Mouse (Mus musculus) forebrain, embryonic 14.5 days (tissue): ENCODE data around the gene Tbc1d7. TPM values are rescaled to one million over a fixed set of nuclear protein-coding genes. Genes with fewer than 3 reads are reported as not detected.

Experiments used
- ATAC-seq: fragments of 200-750 bp; cut with Nextera tagmentation; 2 replicates; pipeline ENCODE4 v1.8.0; 2017; ENCODE audit warnings: mild to moderate bottlenecking, moderate library complexity
- DNase-seq: peaks from one replicate; pipeline ENCODE4 v3.0.0-alpha.2; 2015; ENCODE audit warnings: low spot score
- H3K27ac ChIP-seq: fragments of 300-500 bp; sonication (generic); 2 replicates; pipeline ENCODE4 v1.5.1; 2014; ENCODE audit warnings: low read depth, mild to moderate bottlenecking, control low read depth, low read length, moderate library complexity
- H3K27me3 ChIP-seq: fragments of 300-500 bp; sonication (generic); replicated peaks from 2 replicates; pipeline ENCODE4 v1.6.1; 2014; ENCODE audit warnings: low read length, control low read depth, mixed read lengths; ENCODE audit not compliant: control insufficient read depth, insufficient read depth
- H3K36me3 ChIP-seq: fragments of 300-500 bp; sonication (generic); 2 replicates; pipeline ENCODE4 v1.6.1; 2014; ENCODE audit warnings: low read length, control low read depth; ENCODE audit not compliant: control insufficient read depth, insufficient read depth
- H3K4me1 ChIP-seq: fragments of 300-500 bp; sonication (generic); 2 replicates; pipeline ENCODE4 v1.6.1; 2014; ENCODE audit warnings: antibody characterized with exemption, low read length, control low read depth; ENCODE audit not compliant: control insufficient read depth, insufficient read depth
- H3K4me2 ChIP-seq: fragments of 300-500 bp; sonication (generic); 2 replicates; pipeline ENCODE4 v1.6.1; 2014; ENCODE audit warnings: mild to moderate bottlenecking, control low read depth, low read length
- H3K4me3 ChIP-seq: fragments of 300-500 bp; sonication (generic); 2 replicates; pipeline ENCODE4 v1.5.1; 2014; ENCODE audit warnings: low read depth, low read length, control low read depth
- H3K9ac ChIP-seq: fragments of 300-500 bp; sonication (generic); 2 replicates; pipeline ENCODE4 v1.6.1; 2014; ENCODE audit warnings: mild to moderate bottlenecking, low read length, control low read depth, moderate library complexity
- H3K9me3 ChIP-seq: fragments of 300-500 bp; sonication (generic); replicated peaks from 2 replicates; pipeline ENCODE4 v1.6.1; 2016; ENCODE audit warnings: low read length, control low read depth, mixed read lengths; ENCODE audit not compliant: control insufficient read depth
- WGBS: fragments of 180-500 bp; shearing (Covaris S2); extraction: QIAGEN DNeasy Blood & Tissue Kit; methylation state at CpG from one replicate; pipeline ENCODE4 v1.1.7; 2014; 5-methylcytosine and 5-hydroxymethylcytosine counted together
- polyA plus RNA-seq: library from polyadenylated mRNA; unstranded; fragments of >200 nt; fragmentation: Nextera tagmentation; extraction: Ambion mirVana; gene quantifications from 2 replicates; pipeline ENCODE4 v1.2.1, GENCODE M21; 2014

The Tbc1d7 gene
- polyA plus RNA-seq, 1 experiment from 2014 or later = 101 TPM

DNA sequence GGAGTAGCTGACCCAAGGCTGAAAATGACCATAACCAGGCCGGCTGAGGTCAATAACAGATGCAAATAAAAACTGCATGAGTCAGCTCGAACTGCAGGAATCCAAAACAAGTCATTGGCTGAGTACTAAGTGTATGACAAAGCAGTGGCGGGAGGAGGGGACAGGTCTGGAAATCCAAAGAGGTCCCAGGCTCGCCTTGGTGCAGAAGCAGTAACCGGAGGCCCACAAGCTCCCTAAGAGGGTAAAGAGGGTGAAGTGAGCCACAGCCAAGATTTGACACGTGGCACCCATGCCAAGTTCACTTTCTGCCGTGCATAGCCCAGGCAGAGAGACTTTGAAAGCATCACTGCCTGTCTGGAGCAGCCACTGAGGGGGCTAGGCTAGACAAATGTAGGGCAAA, 41.0 kb upstream of the Tbc1d7 start:
- no peak for ATAC-seq
- no peak overlapping the region for H3K27ac ChIP-seq
- H3K4me2 ChIP-seq = no peak overlapping the region
- whole genome bisulfite sequencing = 56% methylated on average over 7 of the region's 7 CpGs
- H3K4me1 ChIP-seq = no peaks in the 10 kb centered on the region; the same call in none of the 2 replicates
- DNase-seq = no peak
- H3K36me3 ChIP-seq = no peaks in the 10 kb centered on the region
- no peak overlapping the region for H3K4me3 ChIP-seq
- H3K9me3 ChIP-seq = no peaks in the 10 kb centered on the region
- no peaks in the 10 kb centered on the region for H3K27me3 ChIP-seq
- no peak overlapping the region for H3K9ac ChIP-seq

DNA sequence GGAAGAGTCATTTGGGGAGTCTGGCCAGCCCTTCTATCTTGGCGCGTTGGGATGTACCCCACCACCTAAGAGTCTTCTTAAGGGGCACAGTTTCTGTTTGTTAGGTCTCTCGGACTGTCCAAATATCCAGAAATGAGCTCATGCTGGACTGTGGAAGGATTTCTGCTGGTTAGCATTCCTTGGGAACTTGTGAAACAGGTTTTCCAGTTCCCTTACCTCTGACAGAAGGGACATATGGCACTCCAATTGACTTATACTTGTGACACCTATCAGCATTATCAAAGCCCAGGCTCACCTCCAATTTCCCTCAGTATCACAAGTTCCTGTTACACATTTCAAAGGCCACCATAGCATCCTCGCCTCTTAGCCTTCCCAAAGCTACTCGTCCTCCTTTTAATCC, 39.7 kb upstream of the Tbc1d7 start:
- H3K36me3 ChIP-seq = no peaks in the 10 kb centered on the region
- no peak for ATAC-seq
- H3K27me3 ChIP-seq = no peaks in the 10 kb centered on the region
- H3K4me3 ChIP-seq = no peak overlapping the region
- 87% methylated on average over 5 of the region's 5 CpGs for WGBS
- H3K9ac ChIP-seq = no peak overlapping the region
- no peaks in the 10 kb centered on the region; the same call in none of the 2 replicates for H3K4me1 ChIP-seq
- no peak overlapping the region for H3K27ac ChIP-seq
- H3K4me2 ChIP-seq = no peak overlapping the region
- no peaks in the 10 kb centered on the region for H3K9me3 ChIP-seq
- DNase-seq = no peak

DNA sequence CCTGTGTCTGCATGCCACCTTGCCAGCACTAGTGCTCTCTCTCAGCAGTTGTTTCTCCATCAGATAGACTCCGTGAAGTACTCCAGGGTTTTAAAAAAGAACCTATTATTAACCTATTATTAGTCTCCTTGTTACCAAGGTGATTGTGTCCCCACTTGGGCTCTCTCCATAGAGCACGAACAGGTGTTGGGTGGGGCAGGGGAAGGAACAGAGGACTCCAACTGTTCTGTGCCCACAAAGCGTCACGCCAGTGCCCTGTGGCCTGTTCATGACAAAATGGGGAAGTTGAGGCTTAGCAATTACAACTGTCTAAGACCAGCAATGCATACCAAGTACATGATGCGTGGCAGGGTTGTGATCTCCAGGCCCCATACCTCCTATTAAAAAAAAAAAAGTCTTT, 38.3 kb upstream of the Tbc1d7 start:
- H3K4me3 ChIP-seq = no peak overlapping the region
- no peak overlapping the region for H3K4me2 ChIP-seq
- DNase-seq (no peak), ATAC-seq (no peak)
- WGBS = 62% methylated on average over 5 of the region's 5 CpGs
- no peaks in the 10 kb centered on the region for H3K36me3 ChIP-seq
- H3K27me3 ChIP-seq = no peaks in the 10 kb centered on the region
- no peaks in the 10 kb centered on the region for H3K9me3 ChIP-seq
- no peak overlapping the region for H3K27ac ChIP-seq
- no peaks in the 10 kb centered on the region for H3K4me1 ChIP-seq
- H3K9ac ChIP-seq = no peak overlapping the region

DNA sequence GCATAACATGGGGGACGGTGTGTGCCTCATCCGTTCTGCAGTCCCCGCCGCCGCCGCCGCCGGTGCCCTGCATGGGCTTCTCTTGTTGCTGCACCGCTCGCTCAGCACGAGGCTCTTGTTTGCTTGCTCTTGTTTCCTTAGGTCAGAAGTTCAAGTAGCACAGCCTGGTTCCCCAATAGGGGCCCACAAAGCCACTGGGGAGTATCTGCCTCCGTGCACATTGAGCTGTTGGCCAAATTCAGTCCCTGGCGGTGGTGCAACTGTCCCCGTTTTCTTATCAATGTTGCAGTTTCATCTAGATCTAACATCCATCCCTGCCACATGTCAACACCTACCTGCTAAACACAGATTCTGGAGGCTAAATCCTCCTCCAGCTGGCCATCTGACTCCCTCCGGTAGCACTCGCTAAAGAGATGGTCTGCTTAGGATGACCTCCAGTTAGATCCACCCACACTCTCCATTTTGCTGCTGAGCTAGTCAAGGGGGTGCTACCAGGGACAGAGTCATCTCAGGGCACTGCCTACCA, 37.7 kb upstream of the Tbc1d7 start:
- Histone ChIP-seq H3K27me3 (no peaks in the 10 kb centered on the region), H3K36me3 (no peaks in the 10 kb centered on the region), H3K9ac (no peak overlapping the region), H3K27ac (no peak overlapping the region), H3K4me2 (no peak overlapping the region), H3K4me3 (no peak overlapping the region), H3K9me3 (no peaks in the 10 kb centered on the region), H3K4me1 (no peaks in the 10 kb centered on the region)
- 56% methylated on average over 16 of the region's 16 CpGs for WGBS
- DNase-seq = no peak
- no peak for ATAC-seq

DNA sequence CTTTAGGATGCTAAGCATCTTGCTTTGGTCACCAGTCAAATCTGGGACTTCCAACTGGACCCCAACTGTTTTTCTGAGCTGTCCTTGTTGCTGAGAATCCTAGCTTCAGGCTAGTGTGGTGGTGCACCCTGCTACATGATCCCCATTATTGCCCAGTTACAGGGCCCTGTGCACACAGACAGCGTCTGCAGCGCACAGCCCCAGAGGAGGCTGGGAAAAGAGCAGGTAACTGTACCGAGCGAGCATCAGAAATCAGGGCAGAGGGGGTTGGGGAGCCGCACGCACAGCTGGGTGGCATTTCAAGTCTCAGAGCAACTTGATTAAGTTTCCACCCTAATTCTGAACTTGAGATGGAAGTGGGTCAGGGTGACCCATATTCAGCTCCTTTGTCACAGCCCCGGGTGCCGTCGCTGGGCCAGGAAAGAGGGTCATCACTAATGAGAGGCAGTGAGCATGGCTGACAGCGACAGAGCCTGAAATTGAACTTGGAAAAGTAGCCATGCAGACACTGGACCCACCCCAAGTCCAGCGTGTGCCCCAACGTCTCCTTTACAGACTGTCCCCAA, 34.9 kb upstream of the Tbc1d7 start:
- DNase-seq = no peak
- no peak for ATAC-seq
- H3K27ac ChIP-seq = no peak overlapping the region
- no peaks in the 10 kb centered on the region for H3K9me3 ChIP-seq
- 89% methylated on average over 12 of the region's 12 CpGs for WGBS
- no peak overlapping the region for H3K4me2 ChIP-seq
- no peak overlapping the region for H3K9ac ChIP-seq
- no peaks in the 10 kb centered on the region for H3K36me3 ChIP-seq
- H3K4me1 ChIP-seq = no peaks in the 10 kb centered on the region
- H3K27me3 ChIP-seq = no peaks in the 10 kb centered on the region
- no peak overlapping the region for H3K4me3 ChIP-seq

DNA sequence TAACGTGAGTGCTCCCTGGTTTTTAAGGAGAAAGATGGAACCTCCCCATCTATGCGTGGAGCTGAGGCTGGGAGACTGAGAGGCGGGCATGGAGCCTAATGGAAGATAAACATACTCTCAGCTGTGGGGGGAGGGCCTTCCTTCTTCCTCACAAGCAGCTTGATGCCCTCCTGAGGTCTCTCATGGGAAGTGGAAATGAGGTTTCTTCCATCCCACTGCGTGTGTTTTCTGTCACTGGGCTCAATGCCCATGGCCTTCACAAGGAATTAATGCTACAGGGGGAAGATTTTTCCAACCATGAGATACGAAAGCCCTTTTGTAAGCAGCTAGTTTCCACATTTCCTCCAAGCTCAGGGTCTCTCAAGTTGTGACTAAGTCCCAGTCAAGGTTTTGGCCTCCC, 32.3 kb upstream of the Tbc1d7 start:
- no peaks in the 10 kb centered on the region for H3K27me3 ChIP-seq
- DNase-seq (no peak), ATAC-seq (no peak)
- WGBS = 75% methylated on average over 5 of the region's 5 CpGs
- no peaks in the 10 kb centered on the region for H3K4me1 ChIP-seq
- no peak overlapping the region for H3K9ac ChIP-seq
- no peak overlapping the region for H3K4me2 ChIP-seq
- H3K4me3 ChIP-seq = no peak overlapping the region
- H3K9me3 ChIP-seq = no peaks in the 10 kb centered on the region
- peaks cover 5% of the 10 kb centered on the region; the same call in 1 of the 2 replicates for H3K36me3 ChIP-seq
- no peak overlapping the region for H3K27ac ChIP-seq

DNA sequence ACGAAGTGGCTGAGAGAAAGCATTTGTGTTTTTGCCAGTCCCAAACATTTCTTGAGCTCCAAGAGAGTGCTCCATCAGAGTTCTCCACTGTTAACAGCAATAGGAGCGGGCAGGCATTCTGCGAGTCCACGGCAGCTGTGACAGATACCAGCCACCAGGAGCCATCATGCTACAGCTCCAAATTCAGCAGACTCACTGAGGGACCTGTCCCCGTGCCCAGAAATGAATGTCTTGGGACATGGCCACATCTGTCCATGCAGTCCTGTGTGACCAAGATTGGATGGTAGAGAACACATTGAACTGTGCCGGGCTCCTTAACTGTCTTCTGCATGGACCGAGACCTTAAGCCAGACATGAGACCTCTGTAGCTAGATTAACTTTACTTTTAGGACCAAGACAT, 31.9 kb upstream of the Tbc1d7 start:
- WGBS = 89% methylated on average over 7 of the region's 7 CpGs
- no peak overlapping the region for H3K4me2 ChIP-seq
- H3K27me3 ChIP-seq = no peaks in the 10 kb centered on the region
- ATAC-seq (no peak), DNase-seq (no peak)
- no peaks in the 10 kb centered on the region for H3K4me1 ChIP-seq
- no peak overlapping the region for H3K4me3 ChIP-seq
- H3K27ac ChIP-seq = no peak overlapping the region
- H3K9me3 ChIP-seq = no peaks in the 10 kb centered on the region
- no peak overlapping the region for H3K9ac ChIP-seq
- peaks cover 5% of the 10 kb centered on the region; the same call in 1 of the 2 replicates for H3K36me3 ChIP-seq

DNA sequence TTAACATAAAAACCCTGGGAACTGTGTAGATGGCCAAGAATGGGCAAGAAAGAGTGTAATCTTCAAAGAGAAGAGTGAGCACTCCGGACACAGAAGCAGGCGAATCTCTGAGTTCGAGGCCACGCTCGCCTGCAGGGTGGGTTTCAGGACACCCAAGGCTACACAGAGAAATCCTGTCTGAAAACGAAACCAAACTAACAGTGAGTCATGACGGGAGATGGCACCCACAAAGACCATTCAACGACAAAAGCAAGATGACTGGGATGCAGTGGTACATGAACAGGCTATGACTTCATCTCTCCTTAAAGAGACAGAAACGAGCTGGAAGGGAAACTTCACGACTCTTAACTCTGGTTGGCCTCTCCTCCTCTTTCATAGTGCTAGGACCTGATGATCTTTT, 31.1 kb upstream of the Tbc1d7 start:
- H3K4me1 ChIP-seq = no peaks in the 10 kb centered on the region
- no peak overlapping the region for H3K4me2 ChIP-seq
- no peak overlapping the region for H3K27ac ChIP-seq
- no peaks in the 10 kb centered on the region for H3K9me3 ChIP-seq
- H3K4me3 ChIP-seq = no peak overlapping the region
- ATAC-seq (no peak), DNase-seq (no peak)
- whole genome bisulfite sequencing = 86% methylated on average over 10 of the region's 10 CpGs
- peaks cover 5% of the 10 kb centered on the region; the same call in 1 of the 2 replicates for H3K36me3 ChIP-seq
- no peak overlapping the region for H3K9ac ChIP-seq
- no peaks in the 10 kb centered on the region for H3K27me3 ChIP-seq

DNA sequence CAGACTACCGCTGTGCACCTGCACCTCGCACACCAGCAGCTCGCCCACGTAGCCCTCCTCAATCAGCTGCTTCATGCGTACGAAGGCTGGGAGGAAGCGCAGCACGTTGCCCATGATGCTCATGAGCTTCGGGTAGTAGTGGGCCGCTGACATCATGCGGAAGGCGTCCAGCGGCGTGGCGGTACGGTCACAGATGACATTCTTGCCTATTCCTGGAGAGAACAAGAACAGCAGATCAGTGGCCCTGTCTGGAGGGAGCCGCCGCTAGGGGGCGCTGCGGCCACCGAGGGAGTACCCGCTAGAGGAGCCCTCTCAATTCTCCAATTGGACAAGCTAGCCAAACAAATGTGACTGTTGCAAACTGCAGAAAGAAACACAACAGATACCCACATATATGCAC, 29.7 kb upstream of the Tbc1d7 start:
- Histone ChIP-seq H3K4me1 (no peaks in the 10 kb centered on the region), H3K9ac (no peak overlapping the region), H3K27me3 (no peaks in the 10 kb centered on the region), H3K9me3 (no peaks in the 10 kb centered on the region), H3K27ac (no peak overlapping the region), H3K36me3 (peaks cover 5% of the 10 kb centered on the region; the same call in 1 of the 2 replicates), H3K4me2 (no peak overlapping the region), H3K4me3 (no peak overlapping the region)
- peak; percentile 54 for DNase-seq
- WGBS = 46% methylated on average over 22 of the region's 22 CpGs
- no peak for ATAC-seq
